Mouse (Mus musculus) WW6 (cell line): ENCODE data around the gene Gbgt1.

ENCODE experiments used
- DNase-seq: peaks from one replicate; pipeline ENCODE4 v3.0.0-alpha.2; 2013; ENCODE audit warnings: low read depth, low spot score

Gbgt1 gene

DNA sequence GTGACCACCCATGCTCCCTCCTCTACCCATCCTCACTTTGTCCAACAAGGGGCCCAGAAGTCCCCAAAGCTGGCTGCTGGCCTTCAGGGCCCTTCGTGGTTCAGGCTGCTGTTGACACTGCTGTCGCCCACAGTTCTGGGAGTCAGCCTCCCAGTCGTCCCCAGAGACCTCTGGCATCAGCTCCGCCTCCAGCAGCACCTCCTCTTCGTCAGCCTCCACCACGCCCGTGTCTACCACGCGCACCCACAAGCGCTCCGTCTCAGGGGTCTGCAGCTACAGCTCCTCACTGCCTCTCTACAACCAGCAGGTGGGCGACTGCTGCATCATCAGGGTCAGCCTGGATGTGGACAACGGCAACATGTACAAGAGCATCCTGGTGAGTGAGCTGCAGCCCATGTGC lies 52.5 kb downstream of the Gbgt1 start:
- DNase-seq: no peak

DNA sequence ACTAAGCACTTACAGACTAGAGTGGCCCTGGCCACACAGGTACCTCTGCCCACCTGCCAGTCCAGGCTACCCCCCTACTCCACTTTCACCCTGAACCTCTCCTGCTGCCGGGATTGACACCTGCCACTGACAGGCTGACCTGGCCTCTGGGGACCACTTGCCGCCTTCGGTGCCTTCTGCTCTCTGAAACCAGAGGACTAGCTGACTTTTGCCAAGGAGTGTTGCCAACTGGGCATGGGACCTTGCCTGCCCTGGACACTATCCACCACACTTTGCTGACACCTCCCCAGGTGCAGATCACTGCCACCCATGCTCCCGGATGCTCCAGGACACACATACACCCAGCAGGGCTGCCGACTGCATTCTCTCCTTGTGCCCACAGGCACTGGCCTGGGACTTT lies 55.6 kb downstream of the Gbgt1 start:
- no peak for DNase-seq
